In genomic region chr9:22632800-22633485, GRCm38 (mm10) we compare ENCODE assay signal across 17 mouse cellular contexts.
DNase-seq lines count a peak whose midpoint lies in the region; ATAC-seq and TF ChIP-seq lines count a peak whose summit lies in the region.
"Had no signal": no experiment of that assay in that cellular context is flagged by ENCODE, and none has a peak within 500 bp of the region (broad histone marks: within the 10 kb centered on the region; RNA-seq: fewer than 3 reads in every experiment).

No protein-coding gene starts in this region.

- no peak for TF ChIP-seq POLR2A in heart, adult 2 months (IDR thresholded peaks at IDR 0.05; ENCODE audit: insufficient read depth, low read depth, low read length)

- no peak for TF ChIP-seq CTCF in heart, adult 2 months (IDR thresholded peaks at IDR 0.05)

- H3K36me3 ChIP-seq in heart, adult 2 months (ENCODE audit: control insufficient read depth, insufficient read depth, low read length), result no peaks in the 10 kb centered on the region
- H3K36me3 ChIP-seq in liver, embryonic 12.5 days, result no peaks in the 10 kb centered on the region
- H3K36me3 ChIP-seq: embryonic facial prominence, embryonic 12.5 days; limb, embryonic 10.5 days; midbrain, embryonic 15.5 days had no signal

- intact Hi-C loops in heart, adult 2 months (cut with DNase I), result no loop called here

- WGBS in heart, adult 2 months, result 60% methylated on average over 9 of the region's 9 CpGs
- WGBS in liver, embryonic 12.5 days (ENCODE audit: insufficient replicate concordance), result 50% methylated on average over 9 of the region's 9 CpGs

- H3K27me3 ChIP-seq in heart, adult 2 months (ENCODE audit: control insufficient read depth, insufficient read depth, low read length), result no peaks in the 10 kb centered on the region
- no peaks in the 10 kb centered on the region for H3K27me3 ChIP-seq in liver, embryonic 12.5 days (replicated peaks)
- H3K27me3 ChIP-seq: embryonic facial prominence, embryonic 12.5 days; forebrain, embryonic 13.5 days; midbrain, embryonic 15.5 days; Patski had no signal

- no peak overlapping the region for H3K27ac ChIP-seq in heart, adult 2 months
- peak overlapping the region; percentile 82 for H3K27ac ChIP-seq in liver, embryonic 12.5 days
- H3K27ac ChIP-seq: embryonic facial prominence, embryonic 12.5 days; forebrain, embryonic 13.5 days; limb, embryonic 10.5 days; midbrain, embryonic 15.5 days had no signal

- H3K9me3 ChIP-seq in liver, embryonic 12.5 days (replicated peaks), result no peaks in the 10 kb centered on the region
- H3K9me3 ChIP-seq: embryonic facial prominence, embryonic 12.5 days; forebrain, embryonic 13.5 days; limb, embryonic 10.5 days; midbrain, embryonic 15.5 days had no signal

- H3K4me2 ChIP-seq in liver, embryonic 12.5 days, result peak overlapping the region; percentile 54
- H3K4me2 ChIP-seq: embryonic facial prominence, embryonic 12.5 days; forebrain, embryonic 13.5 days; midbrain, embryonic 15.5 days had no signal

- H3K9ac ChIP-seq in heart, adult 2 months (ENCODE audit: low read depth, low read length), result no peak overlapping the region
- H3K9ac ChIP-seq in liver, embryonic 12.5 days, result no peak overlapping the region
- H3K9ac ChIP-seq: embryonic facial prominence, embryonic 12.5 days; forebrain, embryonic 13.5 days; midbrain, embryonic 15.5 days had no signal

- H3K4me3 ChIP-seq in heart, adult 2 months, result no peak overlapping the region
- H3K4me3 ChIP-seq in liver, embryonic 12.5 days, result 0 out of 2 replicates have a peak overlapping the region, but pooled peaks have one; percentile 18
- H3K4me3 ChIP-seq: embryonic facial prominence, embryonic 12.5 days; forebrain, embryonic 13.5 days; limb, embryonic 10.5 days; midbrain, embryonic 15.5 days had no signal

- TF ChIP-seq EP300 in heart, adult 2 months (IDR thresholded peaks at IDR 0.05; ENCODE audit: insufficient read depth, low read depth, low read length), result no peak

- H3K79me2 ChIP-seq in heart, adult 2 months (replicated peaks; ENCODE audit: control insufficient read depth, insufficient read depth, low read length), result no peaks in the 10 kb centered on the region

- peak; percentile 95 for ATAC-seq in liver, embryonic 12.5 days
- ATAC-seq: forebrain, embryonic 13.5 days; hindbrain, embryonic 16.5 days; midbrain, embryonic 15.5 days; Patski had no signal

- peaks cover 3% of the 10 kb centered on the region for H3K4me1 ChIP-seq in heart, adult 2 months (ENCODE audit: control insufficient read depth, insufficient read depth, low read length)
- H3K4me1 ChIP-seq in liver, embryonic 12.5 days, result peaks cover 18% of the 10 kb centered on the region
- H3K4me1 ChIP-seq: embryonic facial prominence, embryonic 12.5 days; forebrain, embryonic 13.5 days; midbrain, embryonic 15.5 days had no signal

- peak; percentile 46 for DNase-seq in 3T3-L1 (ENCODE audit: low read depth, low spot score)
- DNase-seq in c-Kit-negative CD71-positive TER-119-positive erythroid progenitor cells, embryonic 14.5 days (ENCODE audit: low read depth, low spot score), result peak; percentile 37
- DNase-seq in heart, adult 2 months, result peak; percentile 39 to 66
- DNase-seq in right cerebral cortex, adult 2 months (ENCODE audit: low spot score in 2 of 2), result no peak
- no peak for DNase-seq in Muller cell, postnatal 12 days (ENCODE audit: inconsistent ontology term)
- no peak for DNase-seq in lung, adult 18-20 months
- DNase-seq: adrenal gland, adult 2 months; cerebellum, postnatal 14 days; lung, postnatal 10 days; spleen, adult 18-20 months had no signal

Comparison
In these comparisons a context has a peak if more than half of its experiments do, and no peak if none do; other contexts are left out.
1. DNase-seq: peak in 3T3-L1 (single experiment), c-Kit-negative CD71-positive TER-119-positive erythroid progenitor cells, embryonic 14.5 days (single experiment) and heart, adult 2 months (2 of 2); none in right cerebral cortex, adult 2 months (0 of 2), Muller cell, postnatal 12 days (single experiment) and lung, adult 18-20 months (0 of 2).